Mouse (Mus musculus) cerebellum, adult 11-12 months (tissue): ENCODE results near the gene Mogat1.
"Not testable (repeated sequence)": the region's sequence is repeated elsewhere in the genome, so short reads cannot be mapped to it uniquely, and the experiment has no call there.

Experiments
- DNase-seq: peaks from one replicate; pipeline ENCODE4 v3.0.0; 2022

Gene Mogat1

DNA sequence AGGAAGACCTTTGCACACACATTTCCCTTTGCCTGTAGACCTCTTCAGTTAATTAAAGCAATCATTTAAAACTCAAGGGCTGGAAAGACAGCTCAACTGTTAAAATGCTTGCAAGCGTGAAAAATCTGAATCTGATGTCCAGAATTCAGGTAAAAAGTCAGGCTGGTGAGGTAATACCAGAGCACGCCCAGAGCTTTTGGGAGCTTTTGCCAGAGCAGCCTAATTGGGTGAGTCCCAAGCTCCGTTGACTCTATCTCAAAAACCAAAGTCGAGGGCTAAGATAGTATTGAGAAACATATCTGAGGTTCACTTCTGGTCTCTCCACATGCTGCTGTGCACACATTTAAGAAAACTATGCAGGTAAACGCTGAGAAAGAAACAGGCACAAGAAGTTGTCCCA is at the start of gene Mogat1:
Gene Mogat1 (plus strand): TSS at position 130 of the 400 bp plus-strand sequence.
- DNase-seq: no peak

DNA sequence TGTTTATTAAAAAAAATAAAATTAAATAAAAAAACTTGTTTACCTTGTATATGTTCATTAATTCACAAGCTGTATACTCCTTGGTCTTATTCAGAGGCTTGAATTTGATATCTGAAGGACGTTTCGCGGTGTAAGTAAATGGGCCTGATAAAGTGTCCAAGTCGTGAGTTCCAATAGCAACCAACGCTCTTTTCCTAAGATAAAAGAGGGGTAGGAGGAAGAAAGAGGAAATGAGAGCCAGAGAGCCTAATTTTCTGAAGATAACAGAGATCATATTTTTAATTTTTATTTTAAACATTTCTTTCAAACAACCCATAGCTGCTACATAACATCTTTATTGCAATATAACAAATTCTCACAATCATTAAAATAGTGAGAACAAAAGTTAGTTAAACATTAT is 38.4 kb upstream of the Mogat1 start:
- no peak for DNase-seq

- no peak for DNase-seq
Measured at GRCm38 (mm10) chr1:78483430-78483829, 27.4 kb upstream of the Mogat1 start.

- no peak for DNase-seq
Measured at GRCm38 (mm10) chr1:78484361-78484760, 26.4 kb upstream of the Mogat1 start.

DNA sequence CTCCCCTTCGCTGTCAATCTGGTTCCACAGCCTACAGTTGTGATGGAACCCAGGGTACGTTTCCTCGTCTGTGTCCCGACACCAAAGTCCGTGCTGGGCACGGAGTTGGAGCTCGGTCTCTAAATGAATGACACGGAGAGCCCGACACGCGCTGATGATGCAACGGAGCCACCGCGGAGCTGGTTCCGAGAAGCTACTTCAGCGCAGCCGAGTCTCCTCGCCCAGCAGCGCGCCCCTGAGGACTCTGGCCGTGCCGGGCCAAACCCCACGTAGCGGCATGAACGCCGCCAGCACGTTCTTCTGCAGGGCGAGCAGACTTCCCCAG is 22.4 kb upstream of the Mogat1 start:
- no peak for DNase-seq

DNA sequence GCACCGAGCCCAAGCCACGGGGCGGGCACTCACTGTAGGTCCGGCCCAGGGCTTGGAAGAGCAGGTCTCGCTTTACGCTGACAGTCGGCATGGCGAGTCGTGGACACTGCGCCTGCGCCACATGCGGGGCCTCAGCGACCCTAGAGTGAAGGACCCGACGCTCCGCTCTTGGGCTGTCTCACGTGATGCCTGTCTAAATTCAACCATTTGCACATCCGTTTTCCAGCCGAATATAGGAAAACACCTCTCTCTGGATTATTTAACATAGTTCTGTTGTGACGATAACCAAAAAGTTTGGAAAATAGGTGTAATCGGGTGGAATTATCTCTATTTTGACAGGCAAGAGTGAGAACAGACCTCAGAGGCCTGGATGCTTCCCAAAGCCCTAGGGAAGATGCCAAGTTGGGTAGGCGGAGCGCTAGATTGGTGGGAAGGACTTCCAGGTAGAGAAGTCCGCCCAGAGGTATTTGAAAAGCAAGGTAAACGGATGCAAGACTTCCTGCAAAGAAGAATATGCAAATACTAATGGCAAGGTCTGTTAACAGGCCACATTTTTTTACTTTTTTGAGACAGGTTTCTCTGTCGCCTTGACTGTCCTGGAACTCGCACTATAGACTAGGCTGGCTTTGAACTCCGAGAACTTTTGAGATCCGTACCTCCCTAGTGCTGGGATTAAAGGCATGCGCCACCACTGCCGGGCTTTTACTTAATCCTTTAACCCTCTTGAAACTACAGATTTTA is 21.9 kb upstream of the Mogat1 start, which contains the start of gene Farsb:
Gene Farsb (minus strand): TSS at position 146 of the 741 bp plus-strand sequence.
- peak; percentile 90 for DNase-seq

GRCm38 (mm10) chr1:78490143-78490542 is 20.6 kb upstream of the Mogat1 start:
- no peak for DNase-seq

GRCm38 (mm10) chr1:78501036-78501435 is 9.8 kb upstream of the Mogat1 start:
- DNase-seq: no peak

GRCm38 (mm10) chr1:78501856-78502255 is 8.9 kb upstream of the Mogat1 start:
- DNase-seq: not testable (repeated sequence)

- DNase-seq: no peak
Measured at GRCm38 (mm10) chr1:78502527-78502926, 8.3 kb upstream of the Mogat1 start.

DNA sequence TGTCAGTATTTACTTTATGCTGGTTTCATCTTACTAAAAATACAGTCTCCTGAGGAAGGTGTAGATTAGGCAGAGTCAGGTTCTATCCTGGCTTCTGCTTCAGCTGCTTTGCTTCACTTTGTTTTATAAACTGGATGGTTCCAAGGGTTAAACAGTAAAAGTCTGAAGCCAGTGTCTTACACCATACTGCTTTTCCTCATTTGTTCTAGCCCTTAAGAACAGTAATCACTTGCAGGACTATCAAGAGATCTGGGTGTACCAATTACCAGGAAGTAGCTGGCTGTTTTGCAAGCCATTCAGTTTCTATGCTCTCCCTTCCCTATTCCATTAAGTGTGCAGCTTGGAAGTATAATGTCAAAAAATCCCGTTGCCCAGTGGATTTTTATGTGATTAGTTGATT is 3.7 kb upstream of the Mogat1 start:
- DNase-seq: no peak

GRCm38 (mm10) chr1:78511621-78512160 is 900 bp downstream of the Mogat1 start, which contains the start of gene BC035947:
Gene BC035947, minus strand, starts transcription at chr1:78512158.
- no peak for DNase-seq

DNA sequence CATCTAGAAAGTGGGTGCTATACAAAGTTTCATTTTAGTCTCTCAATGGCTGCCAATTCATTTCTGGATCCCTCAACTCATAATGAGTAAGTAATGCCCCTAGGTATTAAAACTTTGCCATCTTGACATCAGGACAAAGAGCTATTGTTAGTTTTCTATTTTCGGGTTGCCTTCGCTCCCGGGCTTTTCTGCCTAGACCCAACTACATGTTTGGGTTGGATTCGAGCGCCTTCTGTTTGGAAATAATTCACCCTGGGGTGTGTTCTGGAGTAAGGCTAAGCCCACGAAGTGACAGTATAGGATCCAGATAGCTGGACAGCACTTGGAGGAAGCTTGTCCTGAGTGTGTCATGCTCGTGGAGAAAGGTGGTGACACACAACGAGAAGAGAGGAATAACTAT is 2.0 kb downstream of the Mogat1 start:
- no peak for DNase-seq

GRCm38 (mm10) chr1:78518907-78519306 is 8.1 kb downstream of the Mogat1 start:
- DNase-seq: no peak

DNA sequence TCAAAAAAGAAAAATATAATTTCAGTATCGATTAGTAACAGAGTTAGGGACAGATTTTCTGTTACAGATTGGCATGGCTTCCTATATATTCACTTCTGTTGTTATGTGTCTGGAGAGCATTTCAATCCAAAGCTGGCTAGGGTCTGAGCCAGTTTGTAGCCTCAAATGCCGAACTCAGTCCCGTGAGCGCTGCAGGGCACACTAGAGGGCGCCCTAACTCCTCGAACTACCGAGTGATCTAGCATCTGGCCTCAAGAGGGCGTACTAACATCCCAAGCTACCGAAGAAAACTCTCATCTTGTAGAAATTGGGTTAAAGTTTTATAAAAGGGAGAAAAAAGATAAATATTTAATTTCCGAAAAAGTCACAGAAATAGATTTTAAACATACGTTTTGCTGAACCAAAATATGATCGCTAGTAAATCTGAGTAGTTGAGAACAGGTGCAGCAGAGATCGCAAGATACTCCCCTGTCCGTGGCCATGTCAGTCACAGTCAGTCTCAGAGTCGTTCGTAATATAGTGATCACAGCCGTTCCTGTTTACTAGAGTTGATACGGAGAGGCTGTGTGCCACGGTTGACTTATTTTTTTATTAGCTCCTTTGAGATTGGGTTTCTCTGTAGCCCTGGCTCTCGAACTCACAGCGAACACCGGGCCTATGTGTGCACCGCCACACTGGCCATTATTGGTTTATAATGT is 14.5 kb downstream of the Mogat1 start:
- peak; percentile 28 for DNase-seq

GRCm38 (mm10) chr1:78528356-78528755 is 17.6 kb downstream of the Mogat1 start:
- DNase-seq: no peak

GRCm38 (mm10) chr1:78529011-78529410 is 18.2 kb downstream of the Mogat1 start:
- no peak for DNase-seq

GRCm38 (mm10) chr1:78530500-78531215 is 19.9 kb downstream of the Mogat1 start:
- DNase-seq: no peak

GRCm38 (mm10) chr1:78532184-78532800 is 21.5 kb downstream of the Mogat1 start:
- DNase-seq: no peak

GRCm38 (mm10) chr1:78534428-78535150 is 23.8 kb downstream of the Mogat1 start:
- no peak for DNase-seq

- DNase-seq: peak; percentile 69
Measured at GRCm38 (mm10) chr1:78536310-78537164, 25.7 kb downstream of the Mogat1 start.
